Mouse (Mus musculus) heart, embryonic 10.5 days (tissue): ENCODE measurements around the gene Coa3. TPM values are rescaled to one million over a fixed set of nuclear protein-coding genes. Genes with fewer than 3 reads are reported as not detected.
"Not testable (repeated sequence)": the region's sequence is repeated elsewhere in the genome, so short reads cannot be mapped to it uniquely, and the experiment has no call there.

Experiments
- DNase-seq: peaks from one replicate; pipeline ENCODE4 v3.0.0-alpha.2; 2017; ENCODE audit warnings: low spot score
- H3K27ac ChIP-seq: fragments of 300-500 bp; sonication (generic); 2 replicates; pipeline ENCODE4 v1.5.1; 2016; ENCODE audit warnings: mild to moderate bottlenecking
- H3K27me3 ChIP-seq: fragments of 300-500 bp; sonication (generic); 2 replicates; pipeline ENCODE4 v1.6.1; 2016; ENCODE audit warnings: mild to moderate bottlenecking; ENCODE audit not compliant: poor library complexity, insufficient read depth, severe bottlenecking
- H3K36me3 ChIP-seq: fragments of 300-500 bp; sonication (generic); 2 replicates; pipeline ENCODE4 v1.6.1; 2016; ENCODE audit warnings: mild to moderate bottlenecking, moderate library complexity
- H3K4me1 ChIP-seq: fragments of 300-500 bp; sonication (generic); 2 replicates; pipeline ENCODE4 v1.6.1; 2016; ENCODE audit warnings: mild to moderate bottlenecking
- H3K4me3 ChIP-seq: fragments of 300-500 bp; sonication (generic); 2 replicates; pipeline ENCODE4 v1.5.1; 2016; ENCODE audit warnings: mild to moderate bottlenecking, moderate library complexity
- H3K9me3 ChIP-seq: fragments of 300-500 bp; sonication (generic); 2 replicates; pipeline ENCODE4 v1.6.1; 2016; ENCODE audit warnings: mild to moderate bottlenecking, moderate library complexity
- WGBS: fragments of 180-500 bp; shearing (Covaris S2); methylation state at CpG from one replicate; pipeline ENCODE4 v1.1.7; 2016; 5-methylcytosine and 5-hydroxymethylcytosine counted together
- polyA plus RNA-seq: library from polyadenylated mRNA; unstranded; fragments of >200 nt; fragmentation: Nextera tagmentation; extraction: Ambion mirVana; gene quantifications from 2 replicates; pipeline ENCODE4 v1.2.1, GENCODE M21; 2016

Coa3 gene
- 189 and 198 TPM in 2 replicates for polyA plus RNA-seq

- Histone ChIP-seq H3K4me1 (peaks cover 41% of the 10 kb centered on the region), H3K27ac (peak within 1 kb of the TSS; percentile 90), H3K27me3 (peaks cover 25% of the 10 kb centered on the region), H3K9me3 (no peaks in the 10 kb centered on the region), H3K36me3 (peaks cover 22% of the 10 kb centered on the region), H3K4me3 (peak within 1 kb of the TSS; percentile 82)
- WGBS: 10% methylated on average over 45 of the region's 45 CpGs
- DNase-seq: peak; percentile 97
Observed at GRCm38 (mm10) chr11:101278223-101279192, at the start of gene Coa3, which contains the start of gene Cntd1. Gene Coa3 (minus strand): TSS chr11:101279114. Gene Cntd1 (plus strand): TSS chr11:101279012.

- H3K4me3 ChIP-seq: no peak overlapping the region
- H3K9me3 ChIP-seq: no peaks in the 10 kb centered on the region
- DNase-seq: no peak
- peaks cover 43% of the 10 kb centered on the region for H3K36me3 ChIP-seq
- H3K27me3 ChIP-seq: no peaks in the 10 kb centered on the region
- peaks cover 6% of the 10 kb centered on the region; the same call in 1 of the 2 replicates for H3K4me1 ChIP-seq
- H3K27ac ChIP-seq: no peak overlapping the region
- WGBS: 48% methylated on average over 3 of the region's 3 CpGs
Observed at GRCm38 (mm10) chr11:101327311-101327710, 48.4 kb upstream of the Coa3 start.

- H3K9me3 ChIP-seq: no peaks in the 10 kb centered on the region
- no peak overlapping the region for H3K27ac ChIP-seq
- peaks cover 6% of the 10 kb centered on the region; the same call in 1 of the 2 replicates for H3K4me1 ChIP-seq
- DNase-seq: no peak
- 80% methylated on average over 11 of the region's 11 CpGs for WGBS
- H3K27me3 ChIP-seq: no peaks in the 10 kb centered on the region
- H3K36me3 ChIP-seq: peaks cover 55% of the 10 kb centered on the region
- no peak overlapping the region for H3K4me3 ChIP-seq
Observed at GRCm38 (mm10) chr11:101326147-101326546, 47.2 kb upstream of the Coa3 start.

GRCm38 (mm10) chr11:101325201-101325600, 46.3 kb upstream of the Coa3 start:
- not testable (repeated sequence) for H3K4me1 ChIP-seq
- 91% methylated on average over 11 of the region's 11 CpGs for WGBS
- H3K36me3 ChIP-seq: peaks cover 64% of the 10 kb centered on the region

GRCm38 (mm10) chr11:101324763-101325162, 45.8 kb upstream of the Coa3 start, which contains the start of gene Aoc2:
Gene Aoc2 (plus strand): TSS chr11:101325063.
- peaks cover 69% of the 10 kb centered on the region for H3K36me3 ChIP-seq
- H3K27ac ChIP-seq: no peak within 1 kb of the TSS
- no peaks in the 10 kb centered on the region for H3K27me3 ChIP-seq
- no peaks in the 10 kb centered on the region for H3K9me3 ChIP-seq
- no peaks in the 10 kb centered on the region for H3K4me1 ChIP-seq
- no peak within 1 kb of the TSS for H3K4me3 ChIP-seq
- no peak for DNase-seq
- whole genome bisulfite sequencing: 92% methylated on average over 5 of the region's 5 CpGs

More at GRCm38 (mm10) chr11:101325201-101325600, 46.3 kb upstream of the Coa3 start:
- H3K27ac ChIP-seq, H3K27me3 ChIP-seq, DNase-seq, H3K4me3 ChIP-seq, H3K9me3 ChIP-seq: not testable (repeated sequence)

- Histone ChIP-seq H3K9me3 (no peaks in the 10 kb centered on the region), H3K36me3 (peaks cover 79% of the 10 kb centered on the region), H3K4me1 (no peaks in the 10 kb centered on the region), H3K4me3 (no peak overlapping the region), H3K27me3 (no peaks in the 10 kb centered on the region), H3K27ac (no peak overlapping the region)
- WGBS: 25% methylated on average over 4 of the region's 4 CpGs
- peak; percentile 88 for DNase-seq
Observed at GRCm38 (mm10) chr11:101323609-101324008, 44.7 kb upstream of the Coa3 start.

DNA sequence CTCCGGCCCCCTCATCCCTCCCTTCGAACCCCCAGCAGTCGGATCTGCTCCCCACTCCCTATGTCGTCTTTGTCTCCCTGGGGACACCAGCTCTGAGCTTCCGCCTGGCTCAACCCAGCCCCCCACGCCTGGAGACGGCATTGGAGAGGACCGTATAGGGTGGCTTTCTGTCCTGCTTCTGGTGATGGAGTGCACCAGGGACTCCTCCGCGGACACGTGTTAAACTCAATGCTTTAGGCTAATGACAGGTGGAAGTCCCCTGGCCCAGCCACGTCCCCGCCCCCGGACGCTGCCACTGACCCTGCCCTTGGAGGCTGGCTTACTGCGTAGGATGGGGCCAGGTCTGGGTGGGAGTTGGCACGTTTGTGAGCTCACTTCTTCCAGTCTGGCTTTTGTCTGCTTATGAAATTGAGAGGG, 37.6 kb upstream of the Coa3 start:
- DNase-seq: peak; percentile 89
- Histone ChIP-seq H3K27ac (peak overlapping the region; percentile 95), H3K9me3 (no peaks in the 10 kb centered on the region), H3K27me3 (no peaks in the 10 kb centered on the region), H3K4me1 (peaks cover 17% of the 10 kb centered on the region), H3K36me3 (peaks cover 39% of the 10 kb centered on the region), H3K4me3 (peak overlapping the region; percentile 98)
- under 1% methylated on average over 17 of the region's 17 CpGs for WGBS

DNA sequence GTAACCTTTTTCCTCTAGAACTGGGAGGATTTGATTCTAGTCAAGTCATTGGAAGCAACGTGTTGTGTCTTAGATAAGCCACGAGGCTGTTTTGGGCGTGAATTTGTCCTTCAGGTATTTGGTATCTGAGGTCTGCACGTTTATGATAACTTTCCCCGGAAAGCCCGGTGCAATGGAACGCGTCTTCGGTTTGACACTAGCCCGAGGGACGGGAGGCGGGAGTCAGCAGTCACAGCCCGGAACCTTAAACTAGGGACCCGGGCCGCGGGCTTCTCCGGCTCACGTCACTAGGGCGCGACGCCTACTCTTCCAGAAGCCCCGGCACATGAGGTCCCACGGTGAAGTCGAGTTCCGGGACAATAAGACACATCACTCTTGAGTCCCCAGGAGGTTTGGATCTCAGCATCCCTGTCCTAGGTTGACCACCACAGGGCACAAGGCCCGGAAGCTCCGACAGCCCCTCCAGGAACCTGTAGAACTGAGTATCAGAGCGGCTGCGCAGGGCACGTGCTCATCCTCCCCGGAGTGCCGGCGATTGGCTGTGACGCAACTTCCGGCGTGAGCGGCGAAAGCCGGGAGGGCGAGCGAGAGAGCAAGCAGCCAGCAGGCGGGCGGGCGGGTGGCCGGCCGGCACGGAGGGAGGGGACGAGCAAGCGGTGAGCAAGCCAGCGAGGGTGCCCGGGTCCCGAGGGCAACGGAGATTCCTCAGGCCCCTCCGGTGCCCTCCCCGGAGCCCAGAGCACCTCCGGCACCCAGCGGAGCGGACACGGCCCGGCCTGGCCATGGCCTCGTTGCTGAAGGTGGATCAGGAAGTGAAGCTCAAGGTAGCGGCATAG, 37.0 kb upstream of the Coa3 start, which contains the start of gene Psme3:
Psme3 (plus strand) TSS at position 549 of the 836 bp plus-strand sequence.
- Histone ChIP-seq H3K27ac (peak within 1 kb of the TSS; percentile 95), H3K27me3 (no peaks in the 10 kb centered on the region), H3K36me3 (peaks cover 33% of the 10 kb centered on the region), H3K9me3 (no peaks in the 10 kb centered on the region), H3K4me3 (peak within 1 kb of the TSS; percentile 98), H3K4me1 (peaks cover 17% of the 10 kb centered on the region)
- DNase-seq: peak; percentile 96
- under 1% methylated on average over 62 of the region's 62 CpGs for WGBS

- Histone ChIP-seq H3K4me1 (peaks cover 17% of the 10 kb centered on the region), H3K27ac (peak overlapping the region; percentile 95), H3K9me3 (no peaks in the 10 kb centered on the region), H3K4me3 (peak overlapping the region; percentile 98), H3K27me3 (no peaks in the 10 kb centered on the region), H3K36me3 (peaks cover 26% of the 10 kb centered on the region)
- no peak for DNase-seq
- WGBS: 77% methylated on average over 8 of the region's 8 CpGs
Observed at GRCm38 (mm10) chr11:101315082-101315650, 36.3 kb upstream of the Coa3 start.

DNA sequence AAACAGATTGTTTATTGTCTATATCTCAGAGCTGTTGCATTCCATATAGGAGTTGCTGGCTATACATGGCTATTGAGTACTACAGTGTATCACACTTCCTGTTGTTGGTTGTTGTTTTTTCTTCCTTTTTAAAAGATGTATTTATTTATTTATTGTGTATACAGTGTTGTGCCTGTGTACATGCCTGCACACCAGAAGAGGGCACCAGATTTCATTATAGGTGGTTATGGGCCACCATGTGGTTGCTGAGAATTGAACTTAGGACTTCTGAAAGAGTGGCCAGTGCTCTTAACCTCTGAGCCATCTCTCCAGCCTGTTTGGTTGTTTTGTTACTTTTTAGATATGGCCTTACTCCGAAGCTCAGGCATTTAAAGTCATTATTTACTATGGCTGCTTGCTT, 35.7 kb upstream of the Coa3 start:
- H3K36me3 ChIP-seq: peaks cover 20% of the 10 kb centered on the region
- H3K4me1 ChIP-seq: peaks cover 17% of the 10 kb centered on the region
- H3K27ac ChIP-seq: peak overlapping the region; percentile 32; the same call in 1 of the 2 replicates
- no peaks in the 10 kb centered on the region for H3K9me3 ChIP-seq
- no peak overlapping the region for H3K4me3 ChIP-seq
- DNase-seq: no peak
- H3K27me3 ChIP-seq: no peaks in the 10 kb centered on the region
- WGBS: 89% methylated on average over 1 of the region's 1 CpGs

DNA sequence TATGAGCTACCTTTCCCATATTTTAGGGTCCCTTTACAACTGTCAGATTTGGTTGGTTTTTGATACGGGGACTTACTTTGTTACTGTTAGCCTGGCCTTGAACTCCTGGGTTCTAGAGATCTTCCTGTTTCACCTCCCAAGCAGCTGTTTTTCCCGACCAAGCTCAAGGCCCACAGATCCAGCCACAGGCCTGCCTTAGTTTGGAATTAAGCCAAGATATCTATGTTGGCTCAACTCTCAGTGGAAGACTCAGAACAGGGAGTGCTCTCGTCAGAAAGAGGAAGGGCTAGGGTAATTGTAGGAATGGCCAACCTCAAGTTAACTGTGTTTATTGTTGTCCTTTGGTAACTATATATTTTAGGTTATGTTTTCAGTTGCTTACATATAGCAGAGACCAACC, 33.2 kb upstream of the Coa3 start:
- H3K9me3 ChIP-seq: no peaks in the 10 kb centered on the region
- H3K4me3 ChIP-seq: no peak overlapping the region
- H3K27me3 ChIP-seq: no peaks in the 10 kb centered on the region
- DNase-seq: no peak
- no peaks in the 10 kb centered on the region for H3K36me3 ChIP-seq
- H3K4me1 ChIP-seq: peaks cover 7% of the 10 kb centered on the region; the same call in 1 of the 2 replicates
- WGBS: 73% methylated on average over 3 of the region's 3 CpGs
- H3K27ac ChIP-seq: no peak overlapping the region

- Histone ChIP-seq H3K9me3 (no peaks in the 10 kb centered on the region), H3K4me3 (no peak overlapping the region), H3K27me3 (no peaks in the 10 kb centered on the region), H3K36me3 (no peaks in the 10 kb centered on the region), H3K27ac (no peak overlapping the region), H3K4me1 (no peaks in the 10 kb centered on the region)
- WGBS: 83% methylated on average over 3 of the region's 3 CpGs
- DNase-seq: no peak
Observed at GRCm38 (mm10) chr11:101311083-101311482, 32.2 kb upstream of the Coa3 start.
